Mouse (Mus musculus): ENCODE measurements around the gene Ak5.
A peak's percentile ranks its signal among the peaks of the same experiment; 100 is the strongest.

DNA sequence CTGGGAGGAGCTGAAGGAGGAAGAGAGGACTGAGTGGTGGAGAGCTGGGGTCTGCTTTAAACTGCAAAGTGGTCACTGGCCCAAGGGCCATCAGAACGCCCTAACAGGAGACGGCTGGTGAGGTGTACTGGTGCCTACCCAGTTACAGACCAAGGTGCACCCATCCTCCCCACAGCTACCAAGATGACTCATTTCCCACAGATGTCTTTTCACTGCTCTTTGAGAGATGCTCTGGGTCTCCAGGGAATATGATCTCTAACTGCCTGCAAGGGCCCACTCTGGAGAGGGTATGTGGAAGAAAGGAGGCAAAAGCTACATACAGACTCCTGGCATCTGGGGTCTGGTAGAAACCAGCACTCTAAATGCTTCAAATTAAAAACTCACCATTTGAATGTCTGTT lies 633 bp upstream of the Ak5 start:
- TF ChIP-seq POLR2A (IDR thresholded peaks at IDR 0.05; ENCODE audit: low read depth, low read length) = no peak
- TF ChIP-seq EP300 (IDR thresholded peaks at IDR 0.05; ENCODE audit: low read length) = peak; percentile 92
- TF ChIP-seq RAD21 (IDR thresholded peaks at IDR 0.05; ENCODE audit: low read depth, low read length) = no peak; the same call in 1 of the 2 replicates
- no peak for TF ChIP-seq CTCF (conservative IDR thresholded peaks at IDR 0.05 in 1 of 2, IDR thresholded peaks at IDR 0.05 in 1 of 2; ENCODE audit: low read depth in 2 of 2, low read length in 2 of 2)
- TF ChIP-seq MAX (IDR thresholded peaks at IDR 0.05; ENCODE audit: low read length) = no peak

Measured in CH12.LX (cell line).